Mouse (Mus musculus) G1E (cell line): Measurements from ENCODE around the gene Rgp1.

Source experiments
- CTCF ChIP-seq: IDR thresholded peaks from 2 replicates; pipeline ENCODE4 v1.5.1; 2012; ENCODE audit warnings: low read depth, low read length, inconsistent platforms, mixed read lengths
- GATA1 ChIP-seq: IDR thresholded peaks from 2 replicates; pipeline ENCODE4 v1.6.1; 2012; ENCODE audit warnings: borderline replicate concordance, low read length, inconsistent platforms, mixed read lengths

GRCm38 (mm10) chr4:43593453-43593852 lies 14.9 kb downstream of the Rgp1 start:
- TF ChIP-seq CTCF, result no peak
- no peak for TF ChIP-seq GATA1
